ENCODE assay signal across 9 mouse cellular contexts in the genomic region with DNA sequence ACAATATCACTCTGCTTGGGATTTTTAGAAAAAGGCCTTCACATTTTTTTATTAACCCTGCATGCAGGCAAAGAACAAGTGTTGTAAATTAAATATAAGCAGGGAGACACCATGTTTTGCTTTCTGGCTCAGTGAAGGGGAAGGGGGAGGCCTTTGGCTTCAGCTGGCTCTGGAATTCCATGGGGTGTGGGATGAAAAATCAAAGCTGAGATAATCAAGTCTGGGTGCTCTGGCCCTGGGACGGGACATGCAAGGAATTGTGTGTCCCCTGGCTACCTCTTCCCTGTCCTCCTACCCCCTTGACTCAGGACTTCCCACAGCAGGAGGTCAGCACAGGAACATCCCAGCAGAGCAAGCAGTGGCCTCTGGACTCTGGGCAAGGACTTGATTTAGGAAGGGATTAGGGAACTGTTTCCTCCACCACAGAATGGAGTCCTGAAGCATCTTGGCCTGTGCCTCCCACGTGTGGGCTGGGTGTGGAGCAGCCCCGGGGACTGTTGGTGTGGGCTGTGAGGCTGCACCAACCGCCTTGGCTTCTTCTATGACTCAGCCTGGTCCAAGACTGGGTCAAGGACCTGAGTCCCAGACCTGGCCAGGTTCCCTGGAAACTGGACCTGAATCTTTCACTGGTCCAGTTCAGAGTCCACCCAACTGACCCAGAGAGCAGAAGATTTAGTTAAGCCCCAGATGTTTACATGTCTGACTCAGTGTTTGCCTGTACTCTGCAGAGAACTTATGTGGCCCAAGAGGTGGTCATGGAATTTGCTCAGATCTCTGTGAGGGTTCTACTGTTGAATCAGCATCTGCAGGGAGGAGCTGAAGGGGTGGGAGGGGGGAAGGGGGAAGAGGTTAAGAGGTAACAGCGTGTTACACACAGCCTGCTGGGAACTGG.
DNase-seq lines count a peak whose midpoint lies in the region; ATAC-seq and TF ChIP-seq lines count a peak whose summit lies in the region.
"Had no signal": no experiment of that assay in that cellular context is flagged by ENCODE, and none has a peak within 500 bp of the region (broad histone marks: within the 10 kb centered on the region; RNA-seq: fewer than 3 reads in every experiment).

No protein-coding gene starts in this region.

- no peaks in the 10 kb centered on the region for H3K27me3 ChIP-seq in lung, embryonic 14.5 days (ENCODE audit: insufficient read depth, low read length)
- H3K27me3 ChIP-seq in hindbrain, embryonic 16.5 days (replicated peaks; ENCODE audit: control insufficient read depth, insufficient read depth, low read length), result no peaks in the 10 kb centered on the region

- H3K4me3 ChIP-seq in lung, embryonic 14.5 days (ENCODE audit: low read depth, low read length), result no peak overlapping the region
- H3K4me3 ChIP-seq in hindbrain, embryonic 16.5 days (ENCODE audit: low read length), result no peak overlapping the region

- H3K9ac ChIP-seq in lung, embryonic 14.5 days, result no peak overlapping the region
- H3K9ac ChIP-seq in hindbrain, embryonic 16.5 days (ENCODE audit: low read depth, low read length), result no peak overlapping the region

- peaks cover 5% of the 10 kb centered on the region; the same call in 1 of the 2 replicates for H3K4me1 ChIP-seq in lung, embryonic 14.5 days (ENCODE audit: insufficient read depth)
- no peaks in the 10 kb centered on the region for H3K4me1 ChIP-seq in hindbrain, embryonic 16.5 days (ENCODE audit: control insufficient read depth, insufficient read depth, low read depth, low read length)

- no peak for TF ChIP-seq CTCF in lung, embryonic 14.5 days (IDR thresholded peaks at IDR 0.05; ENCODE audit: low read depth)

- no peaks in the 10 kb centered on the region for H3K36me3 ChIP-seq in lung, embryonic 14.5 days (ENCODE audit: insufficient read depth)
- no peaks in the 10 kb centered on the region for H3K36me3 ChIP-seq in hindbrain, embryonic 16.5 days (ENCODE audit: control insufficient read depth, insufficient read depth, low read length)

- 21% methylated on average over 5 of the region's 5 CpGs for WGBS in lung, embryonic 14.5 days
- 49% methylated on average over 5 of the region's 5 CpGs for WGBS in hindbrain, embryonic 16.5 days

- intact Hi-C loops in heart, postnatal 25 days (cut with DNase I), result no loop called here

- no peak overlapping the region for H3K4me2 ChIP-seq in lung, embryonic 14.5 days
- no peak overlapping the region for H3K4me2 ChIP-seq in hindbrain, embryonic 16.5 days (ENCODE audit: low read length)

- H3K9me3 ChIP-seq in lung, embryonic 14.5 days (ENCODE audit: low read depth, low read length), result no peaks in the 10 kb centered on the region
- H3K9me3 ChIP-seq in hindbrain, embryonic 16.5 days (ENCODE audit: control insufficient read depth, low read length), result no peaks in the 10 kb centered on the region

- peak overlapping the region; percentile 80 for H3K27ac ChIP-seq in lung, embryonic 14.5 days (ENCODE audit: low read depth)
- H3K27ac ChIP-seq in hindbrain, embryonic 16.5 days (ENCODE audit: low read depth, low read length), result no peak overlapping the region

- peak; percentile 79 for DNase-seq in urinary bladder, postnatal 14 days (ENCODE audit: low spot score)
- no peak for DNase-seq in urinary bladder, postnatal 10 days (ENCODE audit: low spot score)
- DNase-seq in heart, postnatal 25 days (ENCODE audit: low spot score), result peak; percentile 14
- peak; percentile 49 for DNase-seq in lung, embryonic 14.5 days
- no peak for DNase-seq in natural killer cell, adult 2 months (ENCODE audit: low spot score in 2 of 2)
- DNase-seq in frontal cortex, postnatal 14 days (ENCODE audit: low spot score in 2 of 2), result no peak
- DNase-seq in right cerebral cortex, postnatal 14 days, result no peak
- DNase-seq: thymus, adult 2 months had no signal

- peak; percentile 60 for ATAC-seq in lung, embryonic 14.5 days (ENCODE audit: insufficient read depth)
- ATAC-seq in hindbrain, embryonic 16.5 days, result no peak

Comparison
In these comparisons a context has a peak if more than half of its experiments do, and no peak if none do; other contexts are left out.
1. DNase-seq: peak in urinary bladder, postnatal 14 days (single experiment), heart, postnatal 25 days (single experiment) and lung, embryonic 14.5 days (single experiment); none in urinary bladder, postnatal 10 days (single experiment), natural killer cell, adult 2 months (0 of 2), frontal cortex, postnatal 14 days (0 of 2) and right cerebral cortex, postnatal 14 days (single experiment).